Mouse (Mus musculus) limb, embryonic 12.5 days (tissue): Measurements from ENCODE around the gene Degs1. TPM values are rescaled to one million over a fixed set of nuclear protein-coding genes. Genes with fewer than 3 reads are reported as not detected.

Experiments used
- ATAC-seq: fragments of 200-750 bp; cut with Nextera tagmentation; 2 replicates; pipeline ENCODE4 v1.8.0; 2017; ENCODE audit warnings: low read depth, moderate TSS enrichment; ENCODE audit not compliant: insufficient number of reproducible peaks, insufficient read depth, low FRiP score, low TSS enrichment
- H3K27ac ChIP-seq: fragments of 300-500 bp; sonication (generic); 2 replicates; pipeline ENCODE4 v1.5.1; 2016; ENCODE audit warnings: mild to moderate bottlenecking, moderate library complexity
- H3K27me3 ChIP-seq: fragments of 300-500 bp; sonication (generic); 2 replicates; pipeline ENCODE4 v1.6.1; 2016; ENCODE audit warnings: mild to moderate bottlenecking, moderate library complexity
- H3K36me3 ChIP-seq: fragments of 300-500 bp; sonication (generic); 2 replicates; pipeline ENCODE4 v1.6.1; 2016; ENCODE audit warnings: mild to moderate bottlenecking, moderate library complexity
- H3K4me1 ChIP-seq: fragments of 300-500 bp; sonication (generic); replicated peaks from 2 replicates; pipeline ENCODE4 v1.6.1; 2016
- H3K4me2 ChIP-seq: fragments of 300-500 bp; sonication (generic); 2 replicates; pipeline ENCODE4 v1.6.1; 2016; ENCODE audit warnings: mild to moderate bottlenecking, moderate library complexity
- H3K4me3 ChIP-seq: fragments of 300-500 bp; sonication (generic); replicated peaks from 2 replicates; pipeline ENCODE4 v1.5.1; 2016; ENCODE audit warnings: mild to moderate bottlenecking
- H3K9ac ChIP-seq: fragments of 300-500 bp; sonication (generic); replicated peaks from 2 replicates; pipeline ENCODE4 v1.6.1; 2016; ENCODE audit warnings: mild to moderate bottlenecking, moderate library complexity
- H3K9me3 ChIP-seq: fragments of 300-500 bp; sonication (generic); 2 replicates; pipeline ENCODE4 v1.6.1; 2016; ENCODE audit warnings: mild to moderate bottlenecking, moderate library complexity
- WGBS: fragments of 180-500 bp; shearing (Covaris S2); methylation state at CpG from one replicate; pipeline ENCODE4 v1.1.7; 2016; 5-methylcytosine and 5-hydroxymethylcytosine counted together
- polyA plus RNA-seq: library from polyadenylated mRNA; unstranded; fragments of >200 nt; fragmentation: Nextera tagmentation; extraction: Ambion mirVana; gene quantifications from 2 replicates; pipeline ENCODE4 v1.2.1, GENCODE M21; 2016

The Degs1 gene
- polyA plus RNA-seq, 1 experiment from 2014 or later = 67.5 TPM

- ATAC-seq = no peak
- no peak overlapping the region for H3K4me2 ChIP-seq
- 89% methylated on average over 12 of the region's 12 CpGs for WGBS
- H3K9me3 ChIP-seq = no peaks in the 10 kb centered on the region
- no peak overlapping the region for H3K4me3 ChIP-seq
- no peaks in the 10 kb centered on the region for H3K27me3 ChIP-seq
- H3K9ac ChIP-seq = no peak overlapping the region
- no peak overlapping the region for H3K27ac ChIP-seq
- no peaks in the 10 kb centered on the region for H3K36me3 ChIP-seq
- H3K4me1 ChIP-seq = no peaks in the 10 kb centered on the region
These were observed 28.7 kb downstream of the Degs1 start for GRCm38 (mm10) chr1:182253756-182254534.

- Histone ChIP-seq H3K4me1 (no peaks in the 10 kb centered on the region), H3K36me3 (no peaks in the 10 kb centered on the region), H3K27ac (no peak overlapping the region), H3K9ac (no peak overlapping the region), H3K4me2 (no peak overlapping the region), H3K27me3 (no peaks in the 10 kb centered on the region), H3K4me3 (no peak overlapping the region), H3K9me3 (no peaks in the 10 kb centered on the region)
- 84% methylated on average over 10 of the region's 10 CpGs for WGBS
- no peak for ATAC-seq
These were observed 30.0 kb downstream of the Degs1 start for GRCm38 (mm10) chr1:182252534-182253171.

- Histone ChIP-seq H3K4me3 (no peak overlapping the region), H3K27me3 (no peaks in the 10 kb centered on the region), H3K36me3 (no peaks in the 10 kb centered on the region), H3K27ac (no peak overlapping the region), H3K9ac (no peak overlapping the region), H3K4me2 (no peak overlapping the region), H3K4me1 (no peaks in the 10 kb centered on the region), H3K9me3 (no peaks in the 10 kb centered on the region)
- 50% methylated on average over 4 of the region's 4 CpGs for WGBS
- ATAC-seq = no peak
These were observed 31.9 kb downstream of the Degs1 start for GRCm38 (mm10) chr1:182250734-182251133.

GRCm38 (mm10) chr1:182249298-182249697, 33.3 kb downstream of the Degs1 start:
- H3K9ac ChIP-seq = no peak overlapping the region
- H3K36me3 ChIP-seq = no peaks in the 10 kb centered on the region

GRCm38 (mm10) chr1:182245003-182245402, 37.6 kb downstream of the Degs1 start:
- ATAC-seq = no peak
- Histone ChIP-seq H3K27me3 (no peaks in the 10 kb centered on the region), H3K9me3 (no peaks in the 10 kb centered on the region), H3K36me3 (no peaks in the 10 kb centered on the region), H3K9ac (no peak overlapping the region), H3K4me2 (no peak overlapping the region), H3K4me1 (no peaks in the 10 kb centered on the region), H3K27ac (no peak overlapping the region), H3K4me3 (no peak overlapping the region)
- WGBS = 92% methylated on average over 5 of the region's 5 CpGs

More at GRCm38 (mm10) chr1:182249298-182249697, 33.3 kb downstream of the Degs1 start:
- H3K4me3 ChIP-seq = no peak overlapping the region
- no peak overlapping the region for H3K4me2 ChIP-seq
- no peaks in the 10 kb centered on the region for H3K4me1 ChIP-seq
- no peaks in the 10 kb centered on the region for H3K9me3 ChIP-seq
- no peaks in the 10 kb centered on the region for H3K27me3 ChIP-seq
- H3K27ac ChIP-seq = no peak overlapping the region
- ATAC-seq = no peak
- WGBS = 85% methylated on average over 8 of the region's 8 CpGs

GRCm38 (mm10) chr1:182238056-182238703, 44.4 kb downstream of the Degs1 start:
- no peaks in the 10 kb centered on the region for H3K27me3 ChIP-seq
- H3K27ac ChIP-seq = no peak overlapping the region
- no peaks in the 10 kb centered on the region for H3K9me3 ChIP-seq
- WGBS = 68% methylated on average over 7 of the region's 7 CpGs
- H3K4me1 ChIP-seq = no peaks in the 10 kb centered on the region
- H3K36me3 ChIP-seq = no peaks in the 10 kb centered on the region
- no peak for ATAC-seq
- H3K4me3 ChIP-seq = no peak overlapping the region
- H3K4me2 ChIP-seq = no peak overlapping the region
- no peak overlapping the region for H3K9ac ChIP-seq

- 79% methylated on average over 1 of the region's 1 CpGs for WGBS
- H3K4me1 ChIP-seq = no peaks in the 10 kb centered on the region
- no peak overlapping the region for H3K4me3 ChIP-seq
- H3K36me3 ChIP-seq = no peaks in the 10 kb centered on the region
- H3K27me3 ChIP-seq = no peaks in the 10 kb centered on the region
- no peak overlapping the region for H3K4me2 ChIP-seq
- no peak overlapping the region for H3K9ac ChIP-seq
- ATAC-seq = no peak
- no peaks in the 10 kb centered on the region for H3K9me3 ChIP-seq
- H3K27ac ChIP-seq = no peak overlapping the region
These were observed 45.2 kb downstream of the Degs1 start for GRCm38 (mm10) chr1:182237386-182237785.

GRCm38 (mm10) chr1:182235174-182235573, 47.4 kb downstream of the Degs1 start:
- Histone ChIP-seq H3K4me1 (no peaks in the 10 kb centered on the region), H3K36me3 (no peaks in the 10 kb centered on the region), H3K27me3 (no peaks in the 10 kb centered on the region), H3K27ac (no peak overlapping the region), H3K4me2 (no peak overlapping the region), H3K9ac (no peak overlapping the region), H3K4me3 (no peak overlapping the region), H3K9me3 (0 out of 2 replicates have a peak, but pooled peaks cover 10% of the 10 kb centered on the region)
- ATAC-seq = no peak
- 75% methylated on average over 4 of the region's 4 CpGs for WGBS

- Histone ChIP-seq H3K36me3 (no peaks in the 10 kb centered on the region), H3K27ac (no peak overlapping the region), H3K27me3 (no peaks in the 10 kb centered on the region), H3K9ac (no peak overlapping the region), H3K4me1 (peaks cover 21% of the 10 kb centered on the region; the same call in 1 of the 2 replicates), H3K4me3 (no peak overlapping the region), H3K4me2 (no peak overlapping the region), H3K9me3 (0 out of 2 replicates have a peak, but pooled peaks cover 11% of the 10 kb centered on the region)
- ATAC-seq = no peak
- 82% methylated on average over 4 of the region's 4 CpGs for WGBS
These were observed 53.2 kb downstream of the Degs1 start for GRCm38 (mm10) chr1:182229381-182229780.

GRCm38 (mm10) chr1:182227141-182227963, 55.3 kb downstream of the Degs1 start:
- no peak overlapping the region; the same call in 1 of the 2 replicates for H3K27ac ChIP-seq
- WGBS = 58% methylated on average over 12 of the region's 12 CpGs

More at GRCm38 (mm10) chr1:182227141-182227963, 55.3 kb downstream of the Degs1 start:
- Histone ChIP-seq H3K9me3 (0 out of 2 replicates have a peak, but pooled peaks cover 11% of the 10 kb centered on the region), H3K36me3 (no peaks in the 10 kb centered on the region), H3K4me2 (no peak overlapping the region), H3K4me3 (no peak overlapping the region), H3K9ac (no peak overlapping the region), H3K27me3 (no peaks in the 10 kb centered on the region), H3K4me1 (peaks cover 21% of the 10 kb centered on the region; the same call in 1 of the 2 replicates)
- no peak for ATAC-seq
